Mouse (Mus musculus) adipose tissue, adult 10 weeks (tissue): ENCODE measurements around the gene Flot2. TPM values are rescaled to one million over a fixed set of nuclear protein-coding genes. Genes with fewer than 3 reads are reported as not detected.

Source experiments
- polyA plus RNA-seq: library from polyadenylated mRNA; stranded (reverse); fragments of 350-450 nt; fragmentation: Illumina TruSeq; extraction: RNeasy Lipid Tissue Mini Kit (QIAGEN cat#74804); gene quantifications from one replicate; pipeline ENCODE4 v1.2.3, GENCODE M21; 2014; ENCODE audit warnings: low read depth, low replicate concordance

The Flot2 gene
- polyA plus RNA-seq = 50.3 TPM

DNA sequence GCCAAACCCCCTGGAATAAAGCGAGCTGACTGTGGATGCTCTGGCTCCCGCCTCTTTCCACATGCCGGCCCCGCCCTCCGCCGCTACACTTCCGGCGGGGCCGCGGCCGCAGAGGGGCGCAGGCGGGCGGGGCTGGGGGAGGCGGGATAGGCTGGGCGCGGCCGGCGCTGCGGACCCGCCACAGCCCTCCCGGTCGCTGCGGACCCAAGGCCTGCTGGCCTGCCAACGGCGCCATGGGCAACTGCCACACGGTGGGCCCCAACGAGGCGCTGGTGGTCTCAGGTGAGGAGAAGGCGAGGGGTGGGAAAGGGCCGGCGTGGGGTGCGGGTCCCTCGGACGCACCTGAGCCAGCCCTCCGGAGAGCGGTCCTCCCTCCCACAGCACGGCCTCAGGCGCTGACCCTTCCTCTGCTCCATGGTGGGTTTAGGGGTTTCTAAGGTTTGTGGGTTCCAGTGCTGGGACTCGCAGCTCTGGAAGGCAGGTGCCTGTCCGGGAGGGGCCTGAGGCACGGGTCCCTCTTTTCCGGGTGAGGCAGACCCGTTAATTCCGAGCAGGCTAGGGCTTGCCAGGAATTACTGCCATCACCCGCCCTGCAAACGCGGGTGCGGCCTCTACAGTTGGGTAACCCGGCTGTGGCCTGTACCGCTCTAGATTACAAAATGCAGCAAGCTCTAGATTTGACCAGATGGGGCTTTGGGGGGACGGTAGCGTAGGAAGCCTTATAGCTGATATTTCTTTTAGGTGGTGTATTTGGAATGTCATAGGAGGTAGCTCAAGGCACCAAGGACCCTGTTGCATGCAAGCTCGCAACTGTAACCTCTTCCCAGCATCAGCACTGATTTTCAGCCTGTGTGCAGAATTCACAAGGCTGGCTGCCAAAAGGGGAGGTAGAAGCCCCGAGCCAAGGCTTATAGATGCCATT is at the start of gene Flot2:
Flot2 (plus strand) TSS at position 101 of the 922 bp plus-strand sequence.

GRCm38 (mm10) chr11:78031947-78032808 is 5.6 kb upstream of the Flot2 start, which contains the start of gene Dhrs13:
Gene Dhrs13, plus strand, starts transcription at chr11:78032280.

GRCm38 (mm10) chr11:78079961-78080921 is 42.5 kb downstream of the Flot2 start, which contains the start of gene Eral1:
Gene Eral1, minus strand, starts transcription at chr11:78080383.

GRCm38 (mm10) chr11:78094504-78095143 is 56.9 kb downstream of the Flot2 start, which contains the start of gene Fam222b:
Gene Fam222b, plus strand, starts transcription at chr11:78094660.

Other genes with a start within 250 kb of the Flot2 start
- gene Pipox, start 143.8 kb upstream of the Flot2 start, polyA plus RNA-seq = 13.0 TPM
- 0.87 TPM for gene Sez6, start 107.1 kb upstream of the Flot2 start, polyA plus RNA-seq
- gene Phf12, start 55.2 kb upstream of the Flot2 start, polyA plus RNA-seq = 41.1 TPM
- 3.0 TPM for gene Dhrs13, start 5.7 kb upstream of the Flot2 start, polyA plus RNA-seq
- 14.4 TPM for gene Eral1, start 42.5 kb downstream of the Flot2 start, polyA plus RNA-seq
- 13.9 TPM for gene Fam222b, start 56.7 kb downstream of the Flot2 start, polyA plus RNA-seq
- gene Traf4, start 127.7 kb downstream of the Flot2 start, polyA plus RNA-seq = 17.9 TPM
- gene Nek8, start 138.7 kb downstream of the Flot2 start, polyA plus RNA-seq = 11.7 TPM
- 74.2 TPM for gene Tlcd1, start 138.8 kb downstream of the Flot2 start, polyA plus RNA-seq
- gene Rpl23a, start 145.7 kb downstream of the Flot2 start, polyA plus RNA-seq = 2,000 TPM
- 68.5 TPM for gene Rab34, start 150.5 kb downstream of the Flot2 start, polyA plus RNA-seq
- gene Proca1, start 155.5 kb downstream of the Flot2 start, polyA plus RNA-seq = 26.7 TPM
- 103 TPM for gene Sdf2, start 207.8 kb downstream of the Flot2 start, polyA plus RNA-seq
- 41.1 TPM for gene Supt6, start 208.1 kb downstream of the Flot2 start, polyA plus RNA-seq
- 107 TPM for gene 2610507B11Rik, start 223.8 kb downstream of the Flot2 start, polyA plus RNA-seq